In genomic region chr19:15669996-15670395, GRCm38 (mm10) we compare ENCODE assay signal across 15 mouse cellular contexts.
DNase-seq lines count a peak whose midpoint lies in the region; ATAC-seq lines count a peak whose summit lies in the region.
"Had no signal": no experiment of that assay in that cellular context is flagged by ENCODE, and none has a peak within 500 bp of the region (broad histone marks: within the 10 kb centered on the region; RNA-seq: fewer than 3 reads in every experiment).

No protein-coding gene starts in this region.

- 62% methylated on average over 6 of the region's 6 CpGs for WGBS in forebrain, embryonic 14.5 days
- WGBS in forebrain, embryonic 10.5 days = 94% methylated on average over 6 of the region's 6 CpGs

- H3K4me1 ChIP-seq in forebrain, embryonic 14.5 days (ENCODE audit: control insufficient read depth, insufficient read depth, low read length) = peaks cover 18% of the 10 kb centered on the region
- peaks cover 30% of the 10 kb centered on the region for H3K4me1 ChIP-seq in forebrain, embryonic 10.5 days

- peak; percentile 56 for DNase-seq in forebrain, embryonic 14.5 days (ENCODE audit: low spot score)
- DNase-seq in forebrain, embryonic 10.5 days (ENCODE audit: extremely low spot score, low spot score) = no peak
- DNase-seq in left cerebral cortex, postnatal 4 days = peak; percentile 59
- no peak for DNase-seq in left cerebral cortex, adult 8-10 months (ENCODE audit: low spot score in 2 of 2)
- peak; percentile 41 to 54 for DNase-seq in right cerebral cortex, postnatal 10 days (ENCODE audit: low spot score in 2 of 2)
- DNase-seq in right cerebral cortex, postnatal 25 days = no peak
- DNase-seq in spleen, adult 12 weeks (ENCODE audit: low spot score) = no peak
- no peak for DNase-seq in T-cell, adult 2 months (ENCODE audit: low spot score)
- DNase-seq: heart, postnatal 10 days; layer of hippocampus, adult 9-11 months; thymus, postnatal 4 days had no signal

- no peaks in the 10 kb centered on the region for H3K9me3 ChIP-seq in forebrain, embryonic 14.5 days (replicated peaks; ENCODE audit: control insufficient read depth, low read length)
- H3K9me3 ChIP-seq in forebrain, embryonic 10.5 days = no peaks in the 10 kb centered on the region
- H3K9me3 ChIP-seq: G1E; limb, embryonic 12.5 days had no signal

- no peak; the same call in 1 of the 2 replicates for ATAC-seq in forebrain, embryonic 14.5 days

- no peak overlapping the region for H3K9ac ChIP-seq in forebrain, embryonic 14.5 days (ENCODE audit: low read length)
- H3K9ac ChIP-seq: limb, embryonic 12.5 days had no signal

- H3K36me3 ChIP-seq in forebrain, embryonic 14.5 days (ENCODE audit: control insufficient read depth, insufficient read depth, low read length) = no peaks in the 10 kb centered on the region
- H3K36me3 ChIP-seq in forebrain, embryonic 10.5 days (replicated peaks) = no peaks in the 10 kb centered on the region
- H3K36me3 ChIP-seq: G1E; limb, embryonic 12.5 days had no signal

- no peak overlapping the region for H3K4me3 ChIP-seq in forebrain, embryonic 14.5 days (ENCODE audit: low read depth, low read length)
- no peak overlapping the region for H3K4me3 ChIP-seq in forebrain, embryonic 10.5 days
- H3K4me3 ChIP-seq: limb, embryonic 12.5 days had no signal

- H3K27ac ChIP-seq in forebrain, embryonic 14.5 days (ENCODE audit: low read depth, low read length) = no peak overlapping the region
- no peak overlapping the region for H3K27ac ChIP-seq in forebrain, embryonic 10.5 days
- H3K27ac ChIP-seq: limb, embryonic 12.5 days; macrophage; stomach, postnatal 0 days had no signal

- intact Hi-C loops in left cerebral cortex, postnatal 4 days (cut with DNase I) = no loop called here

- H3K4me2 ChIP-seq in forebrain, embryonic 14.5 days (ENCODE audit: low read length) = no peak overlapping the region
- H3K4me2 ChIP-seq: limb, embryonic 12.5 days had no signal

- no peaks in the 10 kb centered on the region for H3K27me3 ChIP-seq in forebrain, embryonic 14.5 days (replicated peaks; ENCODE audit: control insufficient read depth, insufficient read depth, low read length)
- no peaks in the 10 kb centered on the region for H3K27me3 ChIP-seq in forebrain, embryonic 10.5 days (ENCODE audit: poor library complexity, severe bottlenecking)
- H3K27me3 ChIP-seq: limb, embryonic 12.5 days had no signal

Comparison
In these comparisons a context has a peak if more than half of its experiments do, and no peak if none do; other contexts are left out.
1. DNase-seq: peak in forebrain, embryonic 14.5 days (single experiment), left cerebral cortex, postnatal 4 days (single experiment) and right cerebral cortex, postnatal 10 days (2 of 2); none in forebrain, embryonic 10.5 days (single experiment), left cerebral cortex, adult 8-10 months (0 of 2), right cerebral cortex, postnatal 25 days (single experiment), spleen, adult 12 weeks (single experiment) and T-cell, adult 2 months (single experiment).